Mouse (Mus musculus): ENCODE measurements around the gene Malsu1. TPM values are rescaled to one million over a fixed set of nuclear protein-coding genes. Genes with fewer than 3 reads are reported as not detected.

Gene Malsu1
- total RNA-seq, 1 experiment from 2014 or later: 43.0 TPM

DNA sequence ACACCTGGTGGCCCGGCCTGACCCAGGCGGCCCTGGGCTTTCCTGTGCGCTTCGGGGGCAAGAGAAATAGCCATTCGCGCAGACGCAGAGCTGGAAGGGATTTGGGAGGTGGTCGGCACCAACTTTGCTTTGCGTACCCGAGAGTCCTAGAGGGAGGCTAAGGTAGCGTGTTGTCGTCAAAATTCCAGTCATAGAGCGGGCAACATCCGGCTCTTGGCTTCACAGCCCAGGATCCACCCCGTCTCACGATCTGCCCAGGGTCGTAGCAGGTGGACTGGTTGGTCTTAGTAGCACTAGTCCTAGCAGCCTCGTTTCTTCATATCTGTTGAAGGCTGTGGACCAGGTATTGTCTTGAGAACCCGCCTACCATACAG is 509 bp downstream of the Malsu1 start:
- DNase-seq: no peak

DNA sequence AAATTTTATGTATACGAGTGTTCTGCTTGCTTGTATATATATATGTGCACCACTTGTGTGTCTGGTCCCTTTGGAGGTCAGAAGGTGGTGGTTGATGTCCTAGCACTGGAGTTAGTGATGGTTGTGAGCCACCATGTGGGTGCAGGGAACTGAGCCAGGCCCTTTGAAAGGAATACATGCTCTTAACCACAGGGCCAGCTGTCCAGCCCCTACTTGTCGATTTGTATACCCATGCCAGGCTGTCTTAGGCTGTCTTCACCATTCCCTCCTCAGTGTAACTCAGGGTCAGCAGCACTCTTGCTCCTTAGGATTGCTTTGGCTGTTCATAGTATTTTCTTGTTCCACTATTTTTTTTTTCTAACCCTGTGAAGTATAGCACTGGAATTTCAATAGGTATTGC is 4.3 kb downstream of the Malsu1 start:
- DNase-seq: no peak

GRCm38 (mm10) chr6:49079313-49079712 is 5.7 kb downstream of the Malsu1 start:
- no peak for DNase-seq

DNA sequence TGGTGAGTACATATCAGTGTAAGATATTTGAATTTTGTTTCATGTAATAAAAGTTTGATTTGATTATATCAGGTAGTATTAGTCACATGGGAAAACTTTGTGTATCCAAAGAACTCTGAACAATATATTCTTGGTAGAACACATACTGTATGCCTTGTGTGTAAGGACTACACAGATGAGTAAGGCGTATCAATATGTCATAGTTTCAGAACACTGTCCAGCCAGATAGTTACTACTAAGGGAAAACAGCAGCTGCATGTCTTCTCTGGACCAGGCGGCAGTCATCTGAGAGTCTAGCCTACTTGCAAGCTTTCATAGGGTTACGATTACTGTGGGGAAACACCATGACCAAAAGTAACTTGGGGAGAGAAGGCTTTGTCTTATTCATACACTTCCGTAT is 9.4 kb downstream of the Malsu1 start:
- DNase-seq: no peak

DNA sequence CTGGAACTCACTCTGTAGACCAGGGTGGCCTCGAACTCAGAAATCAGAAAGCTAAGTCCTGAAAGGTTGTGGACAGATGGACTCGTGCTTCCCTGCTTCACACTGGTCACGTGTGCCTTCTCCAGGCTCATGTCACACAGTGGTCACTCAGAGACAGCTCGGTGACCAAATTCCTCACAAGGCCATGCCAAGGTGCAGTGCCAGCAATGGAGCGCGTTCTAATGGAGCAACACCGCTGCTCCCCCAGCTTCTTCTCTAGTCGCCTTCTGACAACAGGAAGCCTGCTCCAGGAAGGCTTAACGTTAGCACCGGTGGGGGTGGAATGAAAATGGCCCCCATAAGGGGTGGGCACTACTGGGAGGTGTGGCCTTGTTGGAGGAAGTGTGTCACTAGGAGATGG is 21.4 kb downstream of the Malsu1 start:
- peak; percentile 29 for DNase-seq

DNA sequence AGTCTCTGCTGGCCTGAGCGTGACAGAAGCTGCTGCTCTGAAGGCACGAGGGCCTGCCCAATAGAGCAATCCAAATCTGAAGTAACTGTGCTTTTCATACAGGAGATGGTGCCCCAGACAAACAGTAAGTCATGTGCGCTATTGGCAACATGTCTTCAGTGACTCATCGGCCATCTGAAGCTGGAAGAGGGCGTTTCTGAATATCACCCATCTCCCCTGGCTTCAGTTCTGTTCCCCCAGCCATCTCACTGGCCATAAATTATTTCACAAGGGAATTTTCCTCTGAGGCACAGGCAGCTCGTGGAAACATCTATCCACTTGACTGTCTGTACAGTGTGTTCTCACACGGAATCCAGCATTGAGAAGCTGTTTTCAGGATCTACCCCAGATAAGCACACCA is 22.8 kb downstream of the Malsu1 start:
- DNase-seq: peak; percentile 51

DNA sequence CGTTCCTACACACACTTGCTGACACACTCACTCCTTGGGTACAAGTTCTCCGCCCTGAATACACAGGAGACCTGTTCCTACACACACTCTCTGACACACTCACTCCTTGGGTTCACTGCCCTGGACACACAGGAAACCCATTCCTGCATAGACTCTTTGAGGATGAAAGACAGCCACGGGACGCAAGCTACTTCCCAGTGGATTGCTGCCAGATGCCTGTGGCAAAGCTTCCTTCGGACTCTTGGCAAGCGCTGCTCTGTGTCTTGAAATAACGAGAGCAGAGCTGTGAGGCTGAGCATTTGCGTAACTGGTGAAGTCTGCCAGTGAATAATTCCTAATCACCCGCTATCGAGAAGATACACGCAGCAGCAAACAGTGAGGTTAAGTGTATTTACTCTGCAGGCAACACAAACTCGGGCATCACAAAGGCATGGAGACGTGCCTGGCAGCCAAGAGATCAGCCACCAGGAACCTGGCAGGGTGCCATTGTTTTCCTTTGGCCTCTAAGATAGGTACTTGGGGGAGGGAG is 23.4 kb downstream of the Malsu1 start:
- DNase-seq: peak; percentile 73

- DNase-seq: peak; percentile 9
These were observed 24.1 kb downstream of the Malsu1 start for GRCm38 (mm10) chr6:49097596-49098110.

GRCm38 (mm10) chr6:49099086-49099485 is 25.5 kb downstream of the Malsu1 start:
- DNase-seq: no peak

- no peak for DNase-seq
These were observed 33.3 kb downstream of the Malsu1 start for GRCm38 (mm10) chr6:49106746-49107500.

DNA sequence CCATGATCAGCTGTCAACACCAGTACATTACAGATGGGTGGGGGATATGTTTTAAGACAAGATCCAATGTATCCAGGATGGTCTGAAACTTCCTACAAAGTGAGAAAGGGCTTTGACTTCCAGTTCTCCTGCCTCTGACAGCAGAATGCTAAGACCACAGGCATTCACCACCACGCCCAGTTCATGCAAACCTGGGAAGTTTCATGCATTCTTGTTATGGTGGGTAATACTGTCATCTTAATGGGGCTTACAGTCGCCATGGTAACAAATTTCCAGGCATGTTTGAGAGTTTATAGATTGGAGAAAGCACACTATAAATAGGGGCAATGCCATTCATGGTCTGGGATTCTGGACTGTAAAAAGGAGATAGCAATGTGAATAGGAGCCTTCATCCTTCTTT is 35.6 kb downstream of the Malsu1 start:
- DNase-seq: no peak

DNA sequence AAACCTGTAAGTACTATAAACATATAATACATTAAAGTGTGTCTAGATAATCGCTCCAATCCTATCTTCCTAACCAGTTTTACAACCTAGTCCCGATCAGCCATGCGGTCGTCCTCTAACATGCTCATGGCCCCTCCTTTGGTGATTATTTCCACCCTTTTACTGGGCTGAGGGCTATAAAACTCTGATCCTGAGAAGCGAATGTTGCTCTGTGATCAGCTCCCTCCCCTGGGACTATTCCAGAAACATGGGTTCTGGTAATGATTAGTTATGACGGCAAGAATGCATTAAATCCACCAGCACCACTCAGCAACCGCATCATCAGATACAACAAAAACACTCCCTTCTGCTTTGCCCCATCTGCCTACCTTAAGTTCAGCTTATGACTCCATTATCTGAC is 40.3 kb downstream of the Malsu1 start:
- no peak for DNase-seq

- DNase-seq: no peak
These were observed 40.9 kb downstream of the Malsu1 start for GRCm38 (mm10) chr6:49114457-49114856.

DNA sequence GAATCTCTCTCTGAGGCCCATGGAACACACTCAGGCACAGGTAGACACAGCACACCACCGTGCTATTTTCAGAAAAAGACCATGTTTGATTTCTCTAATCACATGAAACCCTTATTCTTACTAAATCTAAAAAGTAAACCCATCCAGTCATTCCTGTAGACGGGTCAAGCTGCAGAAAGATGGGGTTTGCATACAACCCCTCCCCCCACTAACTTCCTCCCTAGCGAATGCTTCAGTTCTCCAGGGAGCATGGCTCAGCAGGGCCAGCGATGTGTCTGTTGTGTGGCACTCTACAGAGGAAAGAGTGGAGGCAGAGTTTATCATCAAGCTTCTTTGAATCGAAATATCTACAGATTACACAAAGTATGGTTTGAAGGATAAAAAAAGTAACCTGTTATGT is 42.0 kb downstream of the Malsu1 start:
- no peak for DNase-seq

DNA sequence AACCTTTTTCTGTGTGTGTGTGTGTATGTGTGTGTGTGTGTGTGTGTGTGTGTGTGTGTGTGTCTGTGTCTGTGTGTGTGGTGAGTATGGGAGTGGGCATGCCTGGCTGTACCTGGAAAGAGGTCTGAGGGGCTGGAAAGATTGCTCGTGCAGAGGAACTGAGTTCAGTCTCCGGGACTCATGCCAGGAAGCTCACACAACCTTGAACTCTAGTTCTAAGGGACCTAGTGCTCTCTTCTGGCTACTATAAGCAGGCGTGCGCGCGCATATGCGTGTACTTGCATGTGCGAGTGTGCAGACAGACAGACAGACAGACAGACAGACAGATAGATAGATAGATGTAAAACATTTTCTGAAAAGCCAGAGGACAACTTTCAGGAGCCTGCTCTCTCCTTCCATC is 42.6 kb downstream of the Malsu1 start:
- peak; percentile 39 for DNase-seq

DNA sequence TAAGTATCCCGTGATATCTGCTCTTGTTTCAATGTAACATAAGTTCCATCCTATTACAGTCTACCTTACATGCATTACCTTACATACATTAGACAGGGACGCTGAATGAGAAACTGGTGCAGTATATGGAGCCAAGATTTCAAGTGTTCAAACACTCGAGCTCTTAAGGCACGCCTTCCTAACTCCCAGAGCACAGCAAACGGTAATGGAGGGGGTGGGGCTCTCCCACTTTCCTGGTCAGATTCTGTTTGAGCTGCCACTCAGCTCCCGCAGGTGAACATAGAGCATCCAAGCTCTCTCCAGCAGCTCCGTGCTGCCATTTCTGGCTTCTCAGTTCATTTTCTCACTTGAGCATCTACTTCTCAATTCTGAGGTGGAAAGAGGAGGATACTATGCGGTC is 44.9 kb downstream of the Malsu1 start:
- DNase-seq: no peak

DNA sequence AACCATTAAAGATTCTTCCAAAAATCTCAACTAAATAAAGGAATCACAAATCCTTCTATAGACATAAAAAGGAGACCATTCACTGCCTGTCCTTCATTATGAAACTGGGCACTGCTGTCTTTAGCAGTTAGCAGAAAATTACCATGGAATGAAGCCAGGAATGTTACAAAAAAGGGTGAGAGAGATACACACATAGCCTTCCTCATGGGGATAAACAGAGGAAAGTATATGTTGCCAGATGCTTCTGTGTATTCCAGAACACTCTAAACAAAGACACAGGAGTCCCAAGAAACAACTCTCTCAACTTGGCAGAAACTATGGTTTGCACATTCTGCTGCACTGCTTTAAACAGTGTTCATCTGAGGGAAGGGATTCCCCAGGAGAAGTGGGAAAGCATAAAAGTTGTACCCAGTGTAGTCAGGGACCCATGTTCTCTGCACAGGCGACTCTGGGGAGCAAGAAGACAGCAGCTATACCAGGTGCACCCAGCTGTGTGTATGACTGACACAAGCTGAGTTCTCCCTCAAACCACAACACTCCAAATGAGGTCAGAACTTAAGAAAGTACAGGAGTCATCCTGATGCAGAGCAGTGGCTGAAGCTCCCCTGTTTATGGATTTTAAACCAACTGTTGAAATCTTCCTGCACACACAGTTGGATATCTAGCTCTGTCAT is 46.0 kb downstream of the Malsu1 start:
- no peak for DNase-seq

DNA sequence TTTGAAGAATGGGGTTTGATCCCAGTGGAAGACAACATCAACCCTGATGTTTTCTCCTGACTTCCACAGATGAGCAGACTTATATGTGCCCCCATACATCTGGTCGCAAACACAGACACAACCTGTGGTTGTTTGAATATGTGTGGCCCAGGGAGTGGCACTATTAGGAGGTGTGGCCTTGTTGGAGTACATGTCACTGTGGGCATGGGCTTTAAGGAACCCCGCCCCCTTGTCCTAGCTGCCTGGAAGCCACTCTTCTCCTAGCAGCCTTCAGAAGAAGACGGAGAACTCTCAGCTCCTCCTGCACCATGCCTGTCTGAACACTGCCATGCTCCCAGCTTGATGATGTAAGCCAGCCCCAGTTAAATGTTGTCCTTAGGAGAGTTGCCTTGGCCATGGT is 46.8 kb downstream of the Malsu1 start:
- DNase-seq: no peak

DNA sequence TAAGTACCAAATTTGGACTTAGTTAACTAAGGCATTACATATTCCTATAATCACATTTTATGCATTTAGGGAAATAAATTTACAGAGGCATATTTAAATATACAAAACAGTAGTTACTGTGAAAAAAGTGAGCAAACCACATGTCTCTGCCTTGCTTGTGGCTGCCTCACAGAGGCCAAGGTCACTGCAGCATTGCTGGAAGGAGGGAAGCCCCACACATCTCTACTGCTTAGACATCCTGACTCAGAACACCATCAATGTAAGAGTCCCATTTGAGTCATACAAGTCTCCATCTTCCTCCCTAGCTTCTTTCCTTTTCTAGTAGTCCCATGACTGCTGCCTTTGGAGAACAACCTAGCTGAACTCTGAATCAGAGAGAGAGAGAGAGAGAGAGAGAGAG is 56.7 kb downstream of the Malsu1 start:
- DNase-seq: peak; percentile 14

DNA sequence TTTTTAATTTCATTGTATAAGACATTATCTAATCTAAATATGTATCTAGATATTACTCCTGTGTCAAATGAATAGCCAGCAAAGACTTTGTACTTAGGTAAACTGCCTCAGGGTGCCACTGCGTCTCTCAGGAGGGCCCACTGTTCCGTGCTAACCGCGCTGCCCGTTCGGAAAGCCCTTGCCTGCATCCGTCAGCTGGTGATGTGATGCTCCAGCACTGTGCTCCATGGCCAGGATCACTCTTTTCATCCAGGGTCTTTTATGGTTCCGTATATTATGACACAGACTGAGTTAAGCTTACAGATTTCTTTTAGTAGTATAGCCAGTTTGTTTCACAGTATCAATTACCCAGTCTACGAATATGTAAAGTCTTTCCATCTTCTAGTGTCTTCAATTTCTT is 58.3 kb downstream of the Malsu1 start:
- DNase-seq: no peak

- DNase-seq: no peak
These were observed 58.9 kb downstream of the Malsu1 start for GRCm38 (mm10) chr6:49132352-49133090.

Measured in adrenal gland, postnatal 25 days (tissue).